Mouse (Mus musculus) C2C12 (cell line): ENCODE data around the gene Bcl10. TPM values are rescaled to one million over a fixed set of nuclear protein-coding genes. Genes with fewer than 3 reads are reported as not detected.
"Not testable (repeated sequence)": the region's sequence is repeated elsewhere in the genome, so short reads cannot be mapped to it uniquely, and the experiment has no call there.

Experiments
- H3K27me3 ChIP-seq: one replicate; pipeline ENCODE4 v1.6.1; 2011; ENCODE audit not compliant: control insufficient read depth, insufficient read depth, insufficient read length
- H3K36me3 ChIP-seq: one replicate; pipeline ENCODE4 v1.6.1; 2011; ENCODE audit not compliant: control insufficient read depth, insufficient read depth
- H3K4me3 ChIP-seq: one replicate; pipeline ENCODE4 v1.5.1; 2011; ENCODE audit warnings: mild to moderate bottlenecking, control low read depth; ENCODE audit not compliant: poor library complexity, insufficient read depth, severe bottlenecking
- H3K79me2 ChIP-seq: one replicate; pipeline ENCODE4 v1.6.1; 2011; ENCODE audit not compliant: control insufficient read depth, insufficient read depth
- H3K79me3 ChIP-seq: one replicate; pipeline ENCODE4 v1.6.1; 2011; ENCODE audit warnings: low read depth, control low read depth
- H3ac ChIP-seq: one replicate; pipeline ENCODE3; 2011; ENCODE audit warnings: low read depth; ENCODE audit not compliant: control insufficient read depth, insufficient read length
- CEBPB ChIP-seq: IDR thresholded peaks from one replicate; pipeline ENCODE4 v1.6.1; 2011; ENCODE audit warnings: low read depth, mild to moderate bottlenecking, control low read depth, moderate library complexity
- CTCF ChIP-seq: IDR thresholded peaks from one replicate; pipeline ENCODE4 v1.5.1; 2011; ENCODE audit not compliant: control insufficient read depth, insufficient read depth, insufficient read length
- FOSL1 ChIP-seq: IDR thresholded peaks from one replicate; pipeline ENCODE4 v1.8.0; 2011; ENCODE audit warnings: mild to moderate bottlenecking, low read length; ENCODE audit not compliant: poor library complexity, insufficient read depth, severe bottlenecking
- MAX ChIP-seq: IDR thresholded peaks from one replicate; pipeline ENCODE4 v1.6.1; 2011; ENCODE audit warnings: mild to moderate bottlenecking, control low read depth
- MYOD1 ChIP-seq: IDR thresholded peaks from one replicate; pipeline ENCODE4 v1.6.1; 2011; ENCODE audit warnings: low read depth; ENCODE audit not compliant: control insufficient read depth, insufficient read length
- MYOG ChIP-seq: IDR thresholded peaks from one replicate; pipeline ENCODE4 v1.6.1; 2011; ENCODE audit not compliant: control insufficient read depth, insufficient read length; ENCODE audit errors: extremely low read depth
- USF1 ChIP-seq: IDR thresholded peaks from one replicate; pipeline ENCODE4 v1.6.1; 2011; ENCODE audit warnings: low read depth, mild to moderate bottlenecking, control low read depth, moderate library complexity
- long read RNA-seq, 2 experiments: library from polyadenylated mRNA; unstranded; transcript quantifications; one replicate each; pipeline ENCODE4 v2.0.0; 2019 to 2020
- polyA plus RNA-seq: library from polyadenylated mRNA; unstranded; fragments of >200 nt; fragmentation: generic; extraction: Trizol; gene quantifications from one replicate; pipeline ENCODE4 v1.2.1, GENCODE M21; 2012; ENCODE audit warnings: missing spikeins

Bcl10 gene
- polyA plus RNA-seq, result 28.8 TPM
- long read RNA-seq, experiment 1, transcript Bcl10-201 (3 exons, 1,949 nt), result major isoform, 65 of 68 reads
- long read RNA-seq, experiment 1, partial matches to known transcripts, result 3 of 68 reads
- long read RNA-seq, experiment 1, other reads (novel, unspliced or antisense), result 0 of 68 reads
- long read RNA-seq, experiment 2, transcript Bcl10-201 (3 exons, 1,949 nt), result major isoform, 223 of 230 reads
- long read RNA-seq, experiment 2, partial matches to known transcripts, result 2 of 230 reads
- long read RNA-seq, experiment 2, other reads (novel, unspliced or antisense), result 5 of 230 reads

DNA sequence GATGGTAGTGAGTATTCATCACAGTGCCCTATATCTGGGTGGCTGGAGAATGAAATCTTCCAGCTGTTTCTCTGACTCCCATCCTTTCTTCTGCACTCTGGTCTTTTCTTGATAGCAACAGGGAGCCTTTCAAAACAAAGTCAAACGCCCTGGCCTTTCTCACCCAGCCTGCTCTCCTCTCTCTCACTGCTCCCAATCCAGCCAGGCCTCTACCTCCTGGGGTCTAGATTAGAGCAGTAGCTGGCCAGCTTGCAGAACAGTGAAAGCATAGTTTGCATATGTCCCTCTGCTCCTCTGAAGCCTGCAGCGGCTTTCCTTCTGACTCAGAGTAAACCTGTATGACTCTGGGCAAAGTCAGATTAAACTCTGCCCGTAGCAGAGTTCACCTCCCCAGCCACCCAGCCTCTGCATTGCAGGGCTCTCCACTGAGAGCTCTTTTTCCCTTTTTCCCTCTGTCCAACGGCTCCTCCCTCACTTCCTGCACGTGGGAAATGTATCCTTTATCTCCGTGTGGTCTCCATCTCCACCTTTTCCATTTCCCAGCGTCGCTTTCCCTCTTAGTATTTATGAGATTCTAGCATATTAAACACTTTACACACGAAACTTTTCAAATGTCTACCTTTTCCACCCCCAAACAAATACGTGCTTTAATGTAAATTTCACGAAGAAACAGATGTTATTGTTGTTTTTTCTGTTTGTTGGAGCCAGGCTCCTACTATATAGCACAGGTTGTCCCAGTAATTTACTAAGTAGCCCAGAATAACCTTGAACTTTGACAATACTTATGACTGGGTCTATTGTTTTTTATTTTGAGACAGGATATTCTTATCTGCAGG lies at the start of gene Bcl10:
Gene Bcl10, plus strand, starts transcription at position 786 of the 836 bp plus-strand sequence.
- Histone ChIP-seq H3K4me3 (peak within 1 kb of the TSS; percentile 25), H3K79me2 (peaks cover 30% of the 10 kb centered on the region), H3K36me3 (no peaks in the 10 kb centered on the region), H3K79me3 (peaks cover 26% of the 10 kb centered on the region), H3ac (peak within 1 kb of the TSS; percentile 31), H3K27me3 (no peaks in the 10 kb centered on the region)
- TF ChIP-seq MYOG (no peak), MAX (no peak), FOSL1 (no peak)

DNA sequence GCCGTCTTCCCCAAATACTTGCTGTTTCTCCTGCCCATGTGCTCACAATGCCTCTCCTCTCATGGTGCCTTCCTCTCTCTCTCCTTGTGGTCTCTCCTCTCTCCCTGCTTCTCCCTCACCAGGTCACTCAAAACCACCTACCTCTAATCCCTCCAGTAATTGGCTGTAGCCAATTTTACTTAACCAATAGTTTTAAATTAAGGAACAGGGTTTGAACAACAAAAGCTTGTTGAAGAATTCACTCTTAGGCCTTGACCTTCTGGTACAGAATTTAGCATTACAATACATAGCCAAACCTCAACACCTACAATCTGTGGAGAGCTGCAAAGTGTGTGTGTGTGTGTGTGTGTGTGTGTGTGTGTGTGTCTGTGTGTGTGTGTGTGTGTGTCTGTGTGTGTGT lies 49.3 kb upstream of the Bcl10 start:
- Histone ChIP-seq H3K79me2 (no peaks in the 10 kb centered on the region), H3K4me3 (no peak overlapping the region), H3K79me3 (no peaks in the 10 kb centered on the region), H3K36me3 (no peaks in the 10 kb centered on the region), H3ac (no peak overlapping the region), H3K27me3 (no peaks in the 10 kb centered on the region)
- TF ChIP-seq MYOD1, result no peak
- no peak for TF ChIP-seq CTCF
- TF ChIP-seq USF1, result no peak
- no peak for TF ChIP-seq MAX
- TF ChIP-seq FOSL1, result no peak
- no peak for TF ChIP-seq MYOG

GRCm38 (mm10) chr3:145874126-145874525 lies 48.5 kb upstream of the Bcl10 start:
- no peaks in the 10 kb centered on the region for H3K27me3 ChIP-seq
- no peak overlapping the region for H3K4me3 ChIP-seq
- H3K79me3 ChIP-seq, result no peaks in the 10 kb centered on the region
- no peaks in the 10 kb centered on the region for H3K79me2 ChIP-seq
- H3K36me3 ChIP-seq, result no peaks in the 10 kb centered on the region
- H3ac ChIP-seq, result no peak overlapping the region
- TF ChIP-seq MYOD1 (no peak), FOSL1 (no peak), CTCF (no peak), MAX (no peak), USF1 (no peak), CEBPB (no peak), MYOG (no peak)

GRCm38 (mm10) chr3:145876120-145876519 lies 46.5 kb upstream of the Bcl10 start:
- Histone ChIP-seq H3K36me3 (no peaks in the 10 kb centered on the region), H3K27me3 (no peaks in the 10 kb centered on the region), H3K79me2 (no peaks in the 10 kb centered on the region), H3K79me3 (no peaks in the 10 kb centered on the region), H3K4me3 (no peak overlapping the region), H3ac (no peak overlapping the region)
- TF ChIP-seq MAX (peak; percentile 100), CTCF (no peak), MYOG (no peak), CEBPB (no peak), USF1 (peak; percentile 71), MYOD1 (peak; percentile 55), FOSL1 (peak; percentile 89)

DNA sequence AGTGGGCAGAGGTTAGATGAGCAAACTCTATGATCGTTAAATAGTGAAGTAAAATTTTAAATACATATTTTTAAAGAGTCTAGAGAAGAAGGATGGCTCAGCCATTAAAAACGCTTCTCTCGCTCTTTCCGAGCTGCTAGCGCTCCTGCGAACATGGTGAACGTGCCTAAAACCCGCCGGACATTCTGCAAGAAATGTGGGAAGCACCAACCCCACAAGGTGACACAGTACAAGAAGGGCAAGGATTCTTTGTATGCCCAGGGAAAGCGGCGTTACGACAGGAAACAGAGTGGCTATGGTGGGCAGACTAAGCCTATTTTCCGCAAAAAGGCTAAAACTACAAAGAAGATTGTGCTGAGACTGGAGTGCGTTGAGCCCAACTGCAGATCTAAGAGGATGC lies 43.7 kb upstream of the Bcl10 start:
- not testable (repeated sequence) for H3K79me3 ChIP-seq, H3K27me3 ChIP-seq, H3K79me2 ChIP-seq, H3ac ChIP-seq, H3K36me3 ChIP-seq, H3K4me3 ChIP-seq

DNA sequence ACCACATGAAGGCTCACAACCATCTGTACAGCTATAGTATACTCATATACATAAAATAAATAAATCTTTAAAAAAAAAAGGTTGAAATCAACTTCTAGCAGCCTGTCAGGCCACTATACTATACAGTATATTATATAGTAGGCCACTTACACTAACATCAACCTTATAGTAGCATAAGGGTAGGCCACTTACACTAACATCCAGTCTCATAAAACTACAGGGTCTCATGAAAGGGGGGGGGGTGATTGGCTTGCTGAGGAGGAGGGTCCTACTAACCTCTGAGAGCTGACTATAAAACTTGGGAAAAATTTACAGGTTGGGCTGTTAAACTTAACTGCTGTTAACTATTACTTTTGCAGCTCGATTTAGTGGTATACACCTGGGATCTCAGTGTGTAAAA lies 42.3 kb upstream of the Bcl10 start:
- Histone ChIP-seq H3K4me3 (no peak overlapping the region), H3ac (no peak overlapping the region), H3K79me3 (no peaks in the 10 kb centered on the region), H3K36me3 (no peaks in the 10 kb centered on the region), H3K27me3 (no peaks in the 10 kb centered on the region), H3K79me2 (no peaks in the 10 kb centered on the region)
- TF ChIP-seq CEBPB (no peak), FOSL1 (no peak), MYOD1 (no peak), MYOG (no peak), CTCF (no peak), USF1 (no peak), MAX (no peak)
